Mouse (Mus musculus): ENCODE measurements around the gene Fcgrt. TPM values are rescaled to one million over a fixed set of nuclear protein-coding genes. Genes with fewer than 3 reads are reported as not detected.
"Not testable (repeated sequence)": the region's sequence is repeated elsewhere in the genome, so short reads cannot be mapped to it uniquely, and the experiment has no call there.

Gene Fcgrt
- polyA plus RNA-seq, 1 experiment from 2014 or later = 17.7 TPM

GRCm38 (mm10) chr7:45119780-45120709 is 16.4 kb upstream of the Fcgrt start:
- ATAC-seq = no peak
- WGBS = 81% methylated on average over 5 of the region's 5 CpGs

GRCm38 (mm10) chr7:45118336-45118735 is 14.7 kb upstream of the Fcgrt start:
- ATAC-seq = no peak

More at GRCm38 (mm10) chr7:45119780-45120709, 16.4 kb upstream of the Fcgrt start:
- no peak overlapping the region for H3K27ac ChIP-seq (ENCODE audit: low read length)
- H3K4me3 ChIP-seq (replicated peaks; ENCODE audit: low read length) = no peak overlapping the region
- no peaks in the 10 kb centered on the region for H3K9me3 ChIP-seq (ENCODE audit: control insufficient read depth, low read length)
- peaks cover 23% of the 10 kb centered on the region for H3K4me1 ChIP-seq (replicated peaks; ENCODE audit: control insufficient read depth, insufficient read depth, low read length)
- H3K9ac ChIP-seq (replicated peaks; ENCODE audit: low read depth, low read length) = no peak overlapping the region
- no peak overlapping the region for H3K4me2 ChIP-seq (ENCODE audit: low read length)
- H3K27me3 ChIP-seq (replicated peaks; ENCODE audit: control insufficient read depth, insufficient read depth, low read length) = no peaks in the 10 kb centered on the region
- H3K36me3 ChIP-seq (ENCODE audit: control insufficient read depth, insufficient read depth) = peaks cover 21% of the 10 kb centered on the region

GRCm38 (mm10) chr7:45117566-45117965 is 13.9 kb upstream of the Fcgrt start:
- H3K27me3 ChIP-seq (replicated peaks; ENCODE audit: control insufficient read depth, insufficient read depth, low read length) = no peaks in the 10 kb centered on the region
- H3K4me1 ChIP-seq (replicated peaks; ENCODE audit: control insufficient read depth, insufficient read depth, low read length) = peaks cover 8% of the 10 kb centered on the region
- no peak overlapping the region for H3K4me2 ChIP-seq (ENCODE audit: low read length)
- ATAC-seq = no peak
- H3K4me3 ChIP-seq (replicated peaks; ENCODE audit: low read length) = no peak overlapping the region
- no peaks in the 10 kb centered on the region for H3K9me3 ChIP-seq (ENCODE audit: control insufficient read depth, low read length)
- peaks cover 21% of the 10 kb centered on the region for H3K36me3 ChIP-seq (ENCODE audit: control insufficient read depth, insufficient read depth)
- no peak overlapping the region for H3K9ac ChIP-seq (replicated peaks; ENCODE audit: low read depth, low read length)
- WGBS = 87% methylated on average over 8 of the region's 8 CpGs
- no peak overlapping the region for H3K27ac ChIP-seq (ENCODE audit: low read length)

More at GRCm38 (mm10) chr7:45118336-45118735, 14.7 kb upstream of the Fcgrt start:
- H3K4me2 ChIP-seq (ENCODE audit: low read length) = no peak overlapping the region
- H3K27me3 ChIP-seq (replicated peaks; ENCODE audit: control insufficient read depth, insufficient read depth, low read length) = no peaks in the 10 kb centered on the region
- H3K4me3 ChIP-seq (replicated peaks; ENCODE audit: low read length) = no peak overlapping the region
- H3K36me3 ChIP-seq (ENCODE audit: control insufficient read depth, insufficient read depth) = peaks cover 21% of the 10 kb centered on the region
- H3K27ac ChIP-seq (ENCODE audit: low read length) = no peak overlapping the region
- WGBS = 86% methylated on average over 6 of the region's 6 CpGs
- H3K9ac ChIP-seq (replicated peaks; ENCODE audit: low read depth, low read length) = no peak overlapping the region
- peaks cover 16% of the 10 kb centered on the region for H3K4me1 ChIP-seq (replicated peaks; ENCODE audit: control insufficient read depth, insufficient read depth, low read length)
- no peaks in the 10 kb centered on the region for H3K9me3 ChIP-seq (ENCODE audit: control insufficient read depth, low read length)

GRCm38 (mm10) chr7:45113476-45113875 is 9.8 kb upstream of the Fcgrt start:
- Histone ChIP-seq H3K27me3 (replicated peaks; ENCODE audit: control insufficient read depth, insufficient read depth, low read length) (no peaks in the 10 kb centered on the region), H3K27ac (ENCODE audit: low read length) (no peak overlapping the region), H3K9ac (replicated peaks; ENCODE audit: low read depth, low read length) (no peak overlapping the region), H3K4me3 (replicated peaks; ENCODE audit: low read length) (no peak overlapping the region), H3K4me1 (replicated peaks; ENCODE audit: control insufficient read depth, insufficient read depth, low read length) (no peaks in the 10 kb centered on the region), H3K4me2 (ENCODE audit: low read length) (no peak overlapping the region), H3K9me3 (ENCODE audit: control insufficient read depth, low read length) (no peaks in the 10 kb centered on the region), H3K36me3 (ENCODE audit: control insufficient read depth, insufficient read depth) (no peaks in the 10 kb centered on the region; the same call in 1 of the 2 replicates)
- 87% methylated on average over 2 of the region's 2 CpGs for WGBS
- ATAC-seq = no peak

- no peak overlapping the region for H3K4me3 ChIP-seq (replicated peaks; ENCODE audit: low read length)
- no peak overlapping the region for H3K4me2 ChIP-seq (ENCODE audit: low read length)
- no peak overlapping the region for H3K9ac ChIP-seq (replicated peaks; ENCODE audit: low read depth, low read length)
- H3K27ac ChIP-seq (ENCODE audit: low read length) = no peak overlapping the region
- WGBS = 81% methylated on average over 3 of the region's 3 CpGs
- ATAC-seq = no peak
- H3K9me3 ChIP-seq (ENCODE audit: control insufficient read depth, low read length) = no peaks in the 10 kb centered on the region
- no peaks in the 10 kb centered on the region for H3K27me3 ChIP-seq (replicated peaks; ENCODE audit: control insufficient read depth, insufficient read depth, low read length)
- no peaks in the 10 kb centered on the region for H3K4me1 ChIP-seq (replicated peaks; ENCODE audit: control insufficient read depth, insufficient read depth, low read length)
- no peaks in the 10 kb centered on the region for H3K36me3 ChIP-seq (ENCODE audit: control insufficient read depth, insufficient read depth)
Observed at GRCm38 (mm10) chr7:45112529-45112928, 8.9 kb upstream of the Fcgrt start.

GRCm38 (mm10) chr7:45111940-45112339 is 8.3 kb upstream of the Fcgrt start:
- H3K36me3 ChIP-seq (ENCODE audit: control insufficient read depth, insufficient read depth) = no peaks in the 10 kb centered on the region
- no peaks in the 10 kb centered on the region for H3K4me1 ChIP-seq (replicated peaks; ENCODE audit: control insufficient read depth, insufficient read depth, low read length)
- H3K9ac ChIP-seq (replicated peaks; ENCODE audit: low read depth, low read length) = no peak overlapping the region
- H3K27me3 ChIP-seq (replicated peaks; ENCODE audit: control insufficient read depth, insufficient read depth, low read length) = no peaks in the 10 kb centered on the region
- H3K9me3 ChIP-seq (ENCODE audit: control insufficient read depth, low read length) = no peaks in the 10 kb centered on the region
- WGBS = 69% methylated on average over 2 of the region's 2 CpGs
- no peak overlapping the region for H3K4me3 ChIP-seq (replicated peaks; ENCODE audit: low read length)
- H3K4me2 ChIP-seq (ENCODE audit: low read length) = no peak overlapping the region
- H3K27ac ChIP-seq (ENCODE audit: low read length) = no peak overlapping the region
- no peak for ATAC-seq

- not testable (repeated sequence) for H3K4me1 ChIP-seq (replicated peaks; ENCODE audit: control insufficient read depth, insufficient read depth, low read length); ATAC-seq; H3K9ac ChIP-seq (replicated peaks; ENCODE audit: low read depth, low read length); H3K9me3 ChIP-seq (ENCODE audit: control insufficient read depth, low read length); H3K36me3 ChIP-seq (ENCODE audit: control insufficient read depth, insufficient read depth); H3K27me3 ChIP-seq (replicated peaks; ENCODE audit: control insufficient read depth, insufficient read depth, low read length); H3K4me3 ChIP-seq (replicated peaks; ENCODE audit: low read length); H3K4me2 ChIP-seq (ENCODE audit: low read length); H3K27ac ChIP-seq (ENCODE audit: low read length)
- WGBS = 89% methylated on average over 4 of the region's 4 CpGs
Observed at GRCm38 (mm10) chr7:45110089-45110488, 6.4 kb upstream of the Fcgrt start.

GRCm38 (mm10) chr7:45107052-45107645 is 3.5 kb upstream of the Fcgrt start:
- H3K9ac ChIP-seq (replicated peaks; ENCODE audit: low read depth, low read length) = no peak overlapping the region
- ATAC-seq = no peak
- no peaks in the 10 kb centered on the region for H3K36me3 ChIP-seq (ENCODE audit: control insufficient read depth, insufficient read depth)
- H3K4me3 ChIP-seq (replicated peaks; ENCODE audit: low read length) = no peak overlapping the region
- H3K27ac ChIP-seq (ENCODE audit: low read length) = no peak overlapping the region
- H3K9me3 ChIP-seq (ENCODE audit: control insufficient read depth, low read length) = no peaks in the 10 kb centered on the region
- no peaks in the 10 kb centered on the region for H3K4me1 ChIP-seq (replicated peaks; ENCODE audit: control insufficient read depth, insufficient read depth, low read length)
- no peaks in the 10 kb centered on the region for H3K27me3 ChIP-seq (replicated peaks; ENCODE audit: control insufficient read depth, insufficient read depth, low read length)
- H3K4me2 ChIP-seq (ENCODE audit: low read length) = no peak overlapping the region
- whole genome bisulfite sequencing = 56% methylated on average over 5 of the region's 5 CpGs

- Histone ChIP-seq H3K27ac (ENCODE audit: low read length) (no peak overlapping the region), H3K9ac (replicated peaks; ENCODE audit: low read depth, low read length) (no peak overlapping the region), H3K36me3 (ENCODE audit: control insufficient read depth, insufficient read depth) (no peaks in the 10 kb centered on the region), H3K4me2 (ENCODE audit: low read length) (no peak overlapping the region), H3K4me1 (replicated peaks; ENCODE audit: control insufficient read depth, insufficient read depth, low read length) (no peaks in the 10 kb centered on the region), H3K4me3 (replicated peaks; ENCODE audit: low read length) (no peak overlapping the region), H3K27me3 (replicated peaks; ENCODE audit: control insufficient read depth, insufficient read depth, low read length) (no peaks in the 10 kb centered on the region), H3K9me3 (ENCODE audit: control insufficient read depth, low read length) (no peaks in the 10 kb centered on the region)
- 31% methylated on average over 6 of the region's 6 CpGs for WGBS
- no peak for ATAC-seq
Observed at GRCm38 (mm10) chr7:45106441-45106840, 2.8 kb upstream of the Fcgrt start.

All from forebrain, embryonic 16.5 days (tissue).